Mouse (Mus musculus): ENCODE measurements around the gene Dld. TPM values are rescaled to one million over a fixed set of nuclear protein-coding genes. Genes with fewer than 3 reads are reported as not detected.

The Dld gene
- 10 to 100 TPM; 61.8 to 69.1 TPM for total RNA-seq (2023)

DNA sequence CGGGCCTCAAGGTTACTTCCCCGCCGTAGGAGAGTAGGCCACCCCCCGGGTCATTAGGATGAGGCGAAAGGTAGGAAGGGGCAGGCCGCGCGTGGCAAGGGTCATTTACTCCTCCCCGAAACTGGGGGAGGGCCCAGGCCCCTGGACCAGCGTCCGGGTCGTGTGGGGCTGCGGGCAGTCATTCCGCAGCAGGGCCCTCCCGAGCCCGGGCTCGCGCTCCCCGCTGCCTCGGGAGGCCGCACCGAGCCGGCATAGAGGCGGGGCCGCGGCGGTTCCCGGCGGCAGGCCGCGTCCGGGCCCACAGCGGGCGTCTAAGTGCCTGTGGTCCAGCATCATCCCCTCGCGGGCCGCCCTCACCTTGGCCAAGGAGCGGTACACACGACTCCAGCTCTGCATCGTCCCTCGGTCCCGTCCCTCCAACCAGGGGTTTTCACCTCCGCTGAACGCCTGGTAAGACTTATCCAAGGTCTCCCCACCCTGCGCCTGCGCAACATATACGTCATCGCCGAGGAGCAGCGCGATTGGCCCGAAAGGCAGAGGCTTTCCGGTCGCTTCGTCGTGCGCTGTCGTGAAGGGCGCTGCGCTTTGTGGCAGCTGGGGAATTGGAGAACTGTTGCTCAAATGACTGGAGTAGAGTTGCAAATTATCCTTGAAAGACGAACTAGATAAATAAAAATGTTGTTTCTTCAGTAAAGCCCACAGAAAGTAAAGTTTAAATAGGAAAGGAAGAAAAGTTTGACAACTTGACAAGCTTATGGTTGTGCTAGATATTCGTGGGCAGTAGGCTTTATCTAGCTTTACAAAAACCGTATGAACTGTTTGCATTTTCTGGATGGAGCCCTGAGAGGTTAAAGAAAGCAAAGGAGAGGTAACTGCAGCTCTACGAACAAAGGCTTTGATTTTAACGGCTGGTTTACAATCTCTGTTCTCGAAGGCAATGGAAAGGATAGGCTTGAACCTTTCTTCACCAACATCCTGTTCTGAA is at the start of gene Dld:
Dld (minus strand) TSS at position 510 of the 985 bp plus-strand sequence.

DNA sequence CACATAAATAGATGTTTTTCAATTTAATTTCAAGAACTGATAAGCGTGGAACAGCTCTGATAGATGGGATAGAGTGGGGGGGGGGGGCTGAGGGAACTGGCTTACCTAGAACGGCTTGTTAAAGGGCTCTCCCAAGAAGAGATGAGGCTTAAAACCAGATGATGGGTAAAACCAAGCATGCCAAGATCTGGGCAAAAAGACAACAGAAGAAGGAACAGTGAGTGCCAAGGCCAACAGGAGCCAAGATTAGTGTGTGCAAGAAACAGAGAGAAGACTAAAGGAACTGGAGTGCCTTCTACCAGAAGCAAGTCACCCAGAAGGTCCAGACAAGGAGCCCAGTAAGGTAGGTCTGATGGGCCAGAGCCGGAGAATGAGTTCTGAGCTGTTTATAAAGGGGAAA is 39.3 kb upstream of the Dld start, which contains the start of gene Slc26a3:
Slc26a3 (plus strand) TSS at position 301 of the 400 bp plus-strand sequence.

Other genes with a start within 250 kb of the Dld start
- gene Gm6993, start 110.7 kb downstream of the Dld start, total RNA-seq (2023): not detected
- gene Lamb1, start 86.2 kb downstream of the Dld start, total RNA-seq (2023): not detected
- not detected for gene Slc26a3, start 39.4 kb upstream of the Dld start, total RNA-seq (2023)
- 10 to 100 TPM; 36.7 to 41.2 TPM for gene Cbll1, start 148.2 kb upstream of the Dld start, total RNA-seq (2023)
- gene Slc26a4, start 208.5 kb upstream of the Dld start, total RNA-seq (2023): not detected